Mouse (Mus musculus): Measurements from ENCODE around the gene Zfp366. TPM values are rescaled to one million over a fixed set of nuclear protein-coding genes. Genes with fewer than 3 reads are reported as not detected.

The Zfp366 gene
- total and polyA plus RNA-seq, 2 experiments from 2014 or later, result 0.41 to 3.0 TPM

DNA sequence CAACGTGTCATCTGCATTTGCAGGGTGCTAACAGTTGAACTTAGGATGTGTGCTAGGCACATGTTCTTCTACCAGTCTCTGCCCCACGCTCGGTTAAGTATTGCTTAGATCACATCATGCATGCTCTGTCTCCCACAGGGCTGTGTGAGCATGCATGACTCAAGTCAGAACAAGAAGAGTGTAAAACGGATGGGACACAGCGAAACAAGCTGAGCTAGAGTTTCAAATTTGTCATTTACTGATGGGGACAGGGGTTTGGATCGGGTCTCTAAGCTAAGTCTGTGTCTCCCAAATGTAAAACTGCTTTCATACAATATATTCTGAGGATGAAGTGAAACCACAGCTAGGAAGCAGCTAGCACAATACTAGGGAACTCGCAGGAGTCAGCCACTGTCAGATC is 2.2 kb downstream of the Zfp366 start:
- Histone ChIP-seq H3K4me2 (ENCODE audit: low read depth) (no peak overlapping the region), H3K4me1 (ENCODE audit: insufficient read depth) (no peaks in the 10 kb centered on the region; the same call in 1 of the 2 replicates), H3K9me3 (ENCODE audit: low read length) (no peaks in the 10 kb centered on the region), H3K36me3 (ENCODE audit: insufficient read depth) (no peaks in the 10 kb centered on the region), H3K27ac (ENCODE audit: low read depth, low read length) (no peak overlapping the region), H3K9ac (no peak overlapping the region), H3K27me3 (ENCODE audit: insufficient read depth, low read length) (no peaks in the 10 kb centered on the region), H3K4me3 (ENCODE audit: low read depth, low read length) (no peak overlapping the region)
- DNase-seq, result no peak
- ATAC-seq, result no peak
- no peak for TF ChIP-seq CTCF (IDR thresholded peaks at IDR 0.05; ENCODE audit: low read depth)
- 83% methylated on average over 7 of the region's 7 CpGs for WGBS

DNA sequence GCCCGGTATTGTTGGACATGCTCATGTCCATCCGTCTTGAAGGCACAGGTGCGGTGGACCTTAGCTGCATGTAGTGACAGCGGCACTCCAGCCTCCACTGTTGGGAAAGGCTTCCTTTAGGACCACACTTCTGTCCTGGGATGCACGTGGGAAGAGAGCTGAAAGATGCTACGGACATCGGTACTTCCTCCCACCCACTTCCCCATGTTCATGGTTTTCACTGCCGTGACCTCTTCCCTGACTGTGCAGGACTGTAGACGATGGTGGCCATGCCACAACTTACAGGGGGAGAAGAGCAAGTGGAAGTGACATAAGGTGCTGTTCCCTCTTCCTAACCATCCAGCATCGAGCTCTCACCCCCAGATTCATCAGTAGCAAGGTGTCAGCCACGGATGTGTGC is 2.8 kb downstream of the Zfp366 start:
- DNase-seq (no peak), ATAC-seq (no peak)
- Histone ChIP-seq H3K27me3 (ENCODE audit: insufficient read depth, low read length) (no peaks in the 10 kb centered on the region), H3K9ac (no peak overlapping the region), H3K36me3 (ENCODE audit: insufficient read depth) (no peaks in the 10 kb centered on the region), H3K4me2 (ENCODE audit: low read depth) (no peak overlapping the region), H3K4me1 (ENCODE audit: insufficient read depth) (no peaks in the 10 kb centered on the region; the same call in 1 of the 2 replicates), H3K9me3 (ENCODE audit: low read length) (no peaks in the 10 kb centered on the region), H3K4me3 (ENCODE audit: low read depth, low read length) (no peak overlapping the region), H3K27ac (ENCODE audit: low read depth, low read length) (no peak overlapping the region)
- 85% methylated on average over 11 of the region's 11 CpGs for WGBS
- TF ChIP-seq CTCF (IDR thresholded peaks at IDR 0.05; ENCODE audit: low read depth), result no peak

DNA sequence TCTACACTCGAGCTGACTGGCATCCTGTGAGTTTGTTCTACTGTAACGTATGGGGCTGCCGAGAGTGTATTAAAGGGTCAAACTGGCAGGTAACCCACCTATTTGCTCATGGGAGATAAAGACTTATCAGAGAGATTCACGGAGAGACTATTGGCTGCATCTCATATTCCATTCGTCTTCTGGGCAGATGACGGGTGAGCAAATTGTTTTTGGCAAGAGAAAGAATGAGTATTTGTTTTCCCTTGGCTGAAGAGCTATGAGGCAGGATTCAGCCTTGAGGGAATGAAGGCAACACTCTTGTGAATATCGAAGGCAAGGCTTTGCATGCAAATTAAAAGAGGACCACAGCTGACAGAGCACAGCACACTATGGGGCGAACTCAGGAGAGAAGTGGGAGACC is 4.0 kb downstream of the Zfp366 start:
- no peaks in the 10 kb centered on the region for H3K27me3 ChIP-seq (ENCODE audit: insufficient read depth, low read length)
- no peak overlapping the region for H3K27ac ChIP-seq (ENCODE audit: low read depth, low read length)
- no peaks in the 10 kb centered on the region; the same call in 1 of the 2 replicates for H3K4me1 ChIP-seq (ENCODE audit: insufficient read depth)
- WGBS, result 35% methylated on average over 8 of the region's 8 CpGs
- no peak overlapping the region for H3K4me2 ChIP-seq (ENCODE audit: low read depth)
- no peak overlapping the region for H3K4me3 ChIP-seq (ENCODE audit: low read depth, low read length)
- no peaks in the 10 kb centered on the region for H3K36me3 ChIP-seq (ENCODE audit: insufficient read depth)
- H3K9me3 ChIP-seq (ENCODE audit: low read length), result no peaks in the 10 kb centered on the region
- H3K9ac ChIP-seq, result no peak overlapping the region
- DNase-seq, result peak; percentile 25
- no peak for TF ChIP-seq CTCF (IDR thresholded peaks at IDR 0.05; ENCODE audit: low read depth)
- ATAC-seq, result peak; percentile 77

DNA sequence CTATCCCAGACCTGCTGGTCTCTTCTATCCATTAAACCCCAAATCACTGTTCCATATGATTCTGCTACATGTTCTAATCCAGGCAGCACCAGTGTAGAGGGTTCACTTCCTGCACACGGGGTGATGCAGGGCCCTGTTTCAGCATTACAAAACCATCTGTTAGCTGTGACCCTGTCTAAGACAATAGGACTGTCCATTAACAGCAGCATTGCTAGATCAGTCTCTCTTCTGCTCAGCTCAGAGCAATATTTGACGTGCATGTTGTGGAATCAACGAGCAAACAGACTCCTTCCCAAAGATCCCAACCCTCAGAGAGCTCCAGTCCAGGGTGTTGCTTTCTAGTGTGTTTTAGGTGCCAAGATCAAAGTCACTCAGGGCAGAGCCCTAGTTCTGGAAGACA is 5.0 kb downstream of the Zfp366 start:
- WGBS, result 81% methylated on average over 3 of the region's 3 CpGs
- H3K36me3 ChIP-seq (ENCODE audit: insufficient read depth), result no peaks in the 10 kb centered on the region
- no peak overlapping the region for H3K4me2 ChIP-seq (ENCODE audit: low read depth)
- H3K27me3 ChIP-seq (ENCODE audit: insufficient read depth, low read length), result no peaks in the 10 kb centered on the region
- no peak for TF ChIP-seq CTCF (IDR thresholded peaks at IDR 0.05; ENCODE audit: low read depth)
- no peak overlapping the region for H3K27ac ChIP-seq (ENCODE audit: low read depth, low read length)
- no peak overlapping the region for H3K4me3 ChIP-seq (ENCODE audit: low read depth, low read length)
- H3K4me1 ChIP-seq (ENCODE audit: insufficient read depth), result no peaks in the 10 kb centered on the region; the same call in 1 of the 2 replicates
- DNase-seq (no peak), ATAC-seq (no peak)
- no peak overlapping the region for H3K9ac ChIP-seq
- H3K9me3 ChIP-seq (ENCODE audit: low read length), result no peaks in the 10 kb centered on the region

DNA sequence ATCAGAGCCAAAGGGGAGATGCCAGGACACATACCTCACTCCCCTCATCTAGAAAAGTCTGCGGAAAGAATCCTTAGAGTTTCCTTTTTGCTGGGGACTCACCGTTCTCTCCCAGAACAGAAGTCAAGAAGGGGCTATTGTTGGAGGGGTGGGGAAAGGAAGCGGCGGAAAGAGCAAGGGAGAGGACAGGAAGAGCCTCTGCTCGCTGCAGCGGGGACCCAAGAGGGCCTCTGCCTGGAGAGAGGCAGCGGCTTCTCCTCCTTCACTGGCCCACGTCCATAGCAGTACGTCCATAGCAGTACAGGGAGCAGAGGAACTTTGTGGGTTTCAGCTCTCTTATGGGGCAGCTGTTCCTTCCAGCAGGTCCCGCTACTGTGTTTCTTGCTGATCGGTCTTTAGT is 5.8 kb downstream of the Zfp366 start:
- no peaks in the 10 kb centered on the region for H3K27me3 ChIP-seq (ENCODE audit: insufficient read depth, low read length)
- H3K4me3 ChIP-seq (ENCODE audit: low read depth, low read length), result no peak overlapping the region
- H3K27ac ChIP-seq (ENCODE audit: low read depth, low read length), result no peak overlapping the region
- no peaks in the 10 kb centered on the region; the same call in 1 of the 2 replicates for H3K4me1 ChIP-seq (ENCODE audit: insufficient read depth)
- no peak for ATAC-seq
- no peaks in the 10 kb centered on the region for H3K36me3 ChIP-seq (ENCODE audit: insufficient read depth)
- no peaks in the 10 kb centered on the region for H3K9me3 ChIP-seq (ENCODE audit: low read length)
- DNase-seq, result no peak
- no peak for TF ChIP-seq CTCF (IDR thresholded peaks at IDR 0.05; ENCODE audit: low read depth)
- WGBS, result 75% methylated on average over 11 of the region's 11 CpGs
- no peak overlapping the region for H3K4me2 ChIP-seq (ENCODE audit: low read depth)
- H3K9ac ChIP-seq, result no peak overlapping the region

DNA sequence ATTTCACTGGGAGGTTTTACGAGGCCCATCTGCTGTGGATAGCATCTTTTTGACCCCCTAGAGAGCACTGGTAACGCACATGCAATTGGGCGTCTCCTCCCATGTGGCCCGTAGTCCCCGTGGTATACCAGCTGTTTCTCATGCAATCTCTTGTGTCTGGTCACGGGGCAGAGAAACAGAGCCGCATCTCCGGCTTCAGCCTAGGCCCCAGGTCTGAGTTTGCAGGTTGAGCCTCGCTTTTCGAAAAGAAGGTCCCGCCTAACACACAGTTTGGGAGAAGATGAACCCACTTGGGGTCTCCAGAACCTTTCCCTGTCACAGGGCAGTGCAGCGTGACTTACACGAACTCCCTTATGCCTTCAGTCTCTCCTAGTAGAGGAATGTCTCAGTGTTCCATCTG is 6.4 kb downstream of the Zfp366 start:
- 88% methylated on average over 13 of the region's 13 CpGs for WGBS
- DNase-seq, result no peak
- no peaks in the 10 kb centered on the region for H3K9me3 ChIP-seq (ENCODE audit: low read length)
- no peak overlapping the region for H3K27ac ChIP-seq (ENCODE audit: low read depth, low read length)
- H3K27me3 ChIP-seq (ENCODE audit: insufficient read depth, low read length), result no peaks in the 10 kb centered on the region
- H3K36me3 ChIP-seq (ENCODE audit: insufficient read depth), result no peaks in the 10 kb centered on the region
- H3K4me2 ChIP-seq (ENCODE audit: low read depth), result no peak overlapping the region
- no peak for TF ChIP-seq CTCF (IDR thresholded peaks at IDR 0.05; ENCODE audit: low read depth)
- no peak for ATAC-seq
- no peak overlapping the region for H3K4me3 ChIP-seq (ENCODE audit: low read depth, low read length)
- H3K4me1 ChIP-seq (ENCODE audit: insufficient read depth), result no peaks in the 10 kb centered on the region; the same call in 1 of the 2 replicates
- no peak overlapping the region for H3K9ac ChIP-seq

DNA sequence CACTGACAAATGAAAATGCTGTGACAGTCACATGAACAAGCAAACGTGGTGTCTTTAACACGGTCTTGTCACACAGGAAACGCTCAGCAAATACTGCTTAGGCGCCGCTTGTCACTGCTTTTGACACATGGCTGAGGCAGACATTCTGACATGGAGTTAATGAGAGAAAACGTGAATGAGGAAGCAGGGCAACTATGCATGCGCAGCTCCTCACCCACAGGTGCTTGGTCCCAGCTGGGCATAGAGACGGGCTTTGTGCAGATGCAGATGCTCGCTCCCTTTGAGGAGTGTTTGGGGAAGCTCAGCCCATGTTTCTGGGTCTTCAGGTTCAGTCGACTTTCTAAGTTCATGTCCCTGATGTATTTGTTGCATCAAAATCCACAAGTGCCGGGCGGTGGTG is 11.7 kb downstream of the Zfp366 start:
- Histone ChIP-seq H3K9ac (no peak overlapping the region), H3K9me3 (ENCODE audit: low read length) (no peaks in the 10 kb centered on the region), H3K36me3 (ENCODE audit: insufficient read depth) (no peaks in the 10 kb centered on the region), H3K27me3 (ENCODE audit: insufficient read depth, low read length) (no peaks in the 10 kb centered on the region), H3K4me3 (ENCODE audit: low read depth, low read length) (no peak overlapping the region), H3K4me2 (ENCODE audit: low read depth) (no peak overlapping the region), H3K4me1 (ENCODE audit: insufficient read depth) (no peaks in the 10 kb centered on the region), H3K27ac (ENCODE audit: low read depth, low read length) (no peak overlapping the region)
- no peak for TF ChIP-seq CTCF (IDR thresholded peaks at IDR 0.05; ENCODE audit: low read depth)
- 70% methylated on average over 12 of the region's 12 CpGs for WGBS
- no peak for ATAC-seq
- DNase-seq, result no peak

DNA sequence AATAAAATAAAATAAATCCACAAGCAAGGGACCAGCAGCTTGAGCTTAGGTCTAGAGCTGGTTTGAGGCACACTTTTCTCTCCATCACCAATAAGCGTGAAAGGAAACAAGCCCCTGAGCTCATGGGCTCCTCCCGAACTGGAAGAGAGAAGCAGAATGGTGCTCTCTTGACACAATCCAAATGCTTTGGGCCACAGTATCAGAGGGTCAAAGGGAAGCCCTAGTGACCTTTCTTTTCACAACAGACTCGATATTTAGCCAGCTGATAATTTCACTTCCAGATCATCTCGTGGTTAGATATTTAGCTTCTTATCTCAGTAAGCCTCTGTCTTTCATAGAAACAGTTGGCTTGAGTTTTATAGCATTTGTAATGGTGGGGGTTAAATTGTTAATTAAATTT is 12.2 kb downstream of the Zfp366 start:
- no peak for TF ChIP-seq CTCF (IDR thresholded peaks at IDR 0.05; ENCODE audit: low read depth)
- Histone ChIP-seq H3K4me3 (ENCODE audit: low read depth, low read length) (no peak overlapping the region), H3K27me3 (ENCODE audit: insufficient read depth, low read length) (no peaks in the 10 kb centered on the region), H3K4me1 (ENCODE audit: insufficient read depth) (no peaks in the 10 kb centered on the region), H3K9ac (no peak overlapping the region), H3K4me2 (ENCODE audit: low read depth) (no peak overlapping the region), H3K9me3 (ENCODE audit: low read length) (no peaks in the 10 kb centered on the region), H3K36me3 (ENCODE audit: insufficient read depth) (no peaks in the 10 kb centered on the region), H3K27ac (ENCODE audit: low read depth, low read length) (no peak overlapping the region)
- WGBS, result 87% methylated on average over 4 of the region's 4 CpGs
- DNase-seq, result no peak
- no peak for ATAC-seq

Measured in forebrain, postnatal 0 days (tissue).